Mouse (Mus musculus) R1 (cell line): ENCODE measurements around the gene Fastkd1.
"Not testable (repeated sequence)": the region's sequence is repeated elsewhere in the genome, so short reads cannot be mapped to it uniquely, and the experiment has no call there.

Experiments used
- DNase-seq: peaks from one replicate; pipeline ENCODE4 v3.0.0-alpha.2; 2018; ENCODE audit warnings: low read depth, low spot score

Fastkd1 gene

DNA sequence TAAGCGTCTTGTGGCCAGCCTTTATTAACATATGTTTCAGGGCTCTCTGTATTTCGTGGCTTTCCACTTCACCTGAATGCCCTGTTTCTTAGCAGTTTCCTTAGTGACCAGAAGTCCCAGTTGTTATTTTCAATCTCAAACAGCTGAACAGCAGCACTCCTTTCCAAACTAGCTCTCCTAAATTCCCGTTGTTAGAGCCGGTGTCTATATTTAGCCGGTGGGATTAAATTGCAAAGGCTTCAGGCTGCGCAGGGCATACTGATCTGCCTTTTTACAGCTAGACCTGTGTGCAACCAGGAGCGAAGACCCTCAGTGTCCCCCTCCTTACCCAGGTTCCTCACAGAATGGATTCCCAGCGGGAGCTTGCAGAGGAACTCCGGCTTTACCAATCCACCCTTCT lies 43.5 kb downstream of the Fastkd1 start, which contains the start of gene Klhl41:
Gene Klhl41 (plus strand): TSS at position 268 of the 400 bp plus-strand sequence.
- DNase-seq: no peak

DNA sequence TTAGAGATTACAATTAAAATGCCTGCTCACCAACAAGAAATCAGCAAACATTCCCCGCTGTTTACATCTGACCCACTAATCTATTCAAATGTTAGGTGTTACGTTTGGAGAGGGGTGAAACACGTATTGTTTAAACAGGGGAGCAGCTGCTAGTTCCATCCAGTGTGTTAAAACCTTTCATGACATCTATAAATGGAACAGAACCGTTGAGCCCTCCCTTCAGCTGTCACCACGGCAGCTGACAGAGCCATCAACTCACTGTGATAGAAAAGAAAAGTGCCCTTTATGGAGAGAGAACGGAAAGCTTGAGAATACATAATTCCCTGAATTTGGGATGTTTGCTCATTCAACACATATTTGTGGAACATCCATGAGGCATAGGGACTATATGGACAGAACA lies 44.9 kb downstream of the Fastkd1 start:
- DNase-seq: no peak

GRCm38 (mm10) chr2:69667656-69668055 lies 45.7 kb downstream of the Fastkd1 start:
- no peak for DNase-seq

DNA sequence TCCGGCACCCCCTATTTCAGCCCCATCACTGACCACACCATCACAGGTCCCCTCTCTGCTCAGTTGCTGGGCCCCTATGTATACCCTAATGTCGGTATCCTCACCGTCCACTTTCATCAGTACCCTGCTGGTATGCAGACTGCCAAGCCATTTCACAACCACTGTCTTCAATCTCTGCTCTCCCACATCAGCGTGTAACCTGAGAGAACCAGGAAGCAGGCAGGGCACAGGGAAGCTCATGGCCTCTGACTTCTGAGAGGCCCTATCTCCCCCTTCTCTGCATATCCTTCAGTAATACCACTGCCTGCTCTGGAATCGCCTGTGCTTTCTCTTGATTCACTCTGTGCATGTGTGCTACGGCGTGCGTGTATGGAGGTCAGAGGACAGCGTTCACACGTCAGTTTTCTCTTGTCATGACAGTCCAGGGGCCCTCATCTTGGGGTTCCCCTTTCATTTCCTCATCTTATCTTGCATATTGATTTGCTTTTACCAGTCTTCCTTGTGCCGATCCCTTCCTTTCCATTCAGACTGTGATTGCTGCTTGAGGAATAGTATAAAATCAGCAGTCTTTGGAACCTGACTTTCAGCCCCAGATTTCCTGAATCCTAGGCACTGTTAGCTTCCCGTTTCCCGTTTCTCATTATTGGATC lies 49.4 kb downstream of the Fastkd1 start:
- no peak for DNase-seq

DNA sequence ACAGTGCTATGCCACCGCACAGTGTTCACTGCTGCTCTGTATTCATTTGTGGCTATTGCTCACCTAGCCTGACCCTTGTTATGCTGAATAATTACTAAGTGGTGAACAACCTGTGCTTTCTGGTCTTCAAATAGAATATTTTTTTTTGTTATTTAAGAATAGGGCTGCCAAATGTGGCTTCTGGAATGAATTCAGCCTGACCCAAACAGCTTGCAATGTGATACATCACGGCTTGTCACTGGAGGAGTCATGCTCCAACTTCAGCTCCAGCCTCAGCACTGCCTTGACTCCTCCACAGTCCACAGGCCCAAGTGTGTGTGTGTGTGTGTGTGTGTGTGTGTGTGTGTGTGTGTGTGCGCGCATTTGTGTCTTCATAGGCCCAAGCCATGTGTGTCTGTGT lies 54.0 kb downstream of the Fastkd1 start:
- no peak for DNase-seq

DNA sequence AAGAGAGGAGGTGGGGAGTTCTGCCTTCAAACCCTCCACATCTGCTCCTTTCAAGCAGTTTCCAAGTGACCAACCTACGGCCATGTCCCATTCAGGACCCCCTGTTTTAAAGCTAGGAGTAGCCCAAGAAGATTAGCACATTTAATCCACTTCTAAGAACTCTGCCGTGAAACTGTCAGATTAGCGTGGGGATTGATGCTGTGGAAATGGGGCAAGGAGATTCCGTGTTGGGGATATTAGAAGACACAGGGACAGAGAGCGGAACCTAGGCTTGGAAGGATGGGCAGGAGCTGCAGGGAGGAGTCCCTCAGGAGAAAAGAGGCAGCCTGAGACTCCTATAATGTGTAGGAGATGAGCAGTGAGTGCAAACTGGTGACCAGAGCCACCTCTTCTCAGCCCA lies 63.6 kb downstream of the Fastkd1 start:
- DNase-seq: no peak

- peak; percentile 89 for DNase-seq
Measured at GRCm38 (mm10) chr2:69646726-69647490, 66.4 kb downstream of the Fastkd1 start, which contains the start of gene Bbs5. Bbs5 (plus strand) TSS chr2:69647171.

DNA sequence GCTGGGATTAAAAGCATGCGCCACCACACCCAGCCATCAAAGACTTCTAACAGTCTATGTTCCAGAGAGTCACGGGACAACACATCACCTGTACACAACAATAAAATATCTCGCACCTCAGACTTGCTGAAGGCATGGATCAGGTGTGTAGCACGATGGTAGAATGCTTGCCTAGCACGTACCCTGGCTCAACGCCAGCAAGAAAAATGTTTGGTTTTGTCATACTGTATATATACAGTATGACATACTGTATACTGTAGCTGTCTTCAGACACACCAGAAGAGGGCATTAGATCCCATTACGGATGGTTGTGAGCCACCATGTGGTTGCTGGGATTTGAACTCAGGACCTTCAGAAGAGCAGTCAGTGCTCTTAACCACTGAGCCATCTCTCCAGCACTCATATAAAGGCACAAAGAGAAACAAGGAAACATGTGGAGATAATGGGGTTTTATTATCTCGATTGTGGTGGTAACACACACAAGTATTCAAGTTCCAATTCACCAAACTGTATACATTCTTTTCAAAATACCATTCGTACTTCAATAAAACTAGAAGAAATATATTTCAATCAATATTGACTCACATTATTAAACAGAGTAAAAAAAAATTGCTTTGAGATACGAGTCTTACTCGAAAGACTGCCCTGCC lies 68.2 kb downstream of the Fastkd1 start:
- DNase-seq: no peak

DNA sequence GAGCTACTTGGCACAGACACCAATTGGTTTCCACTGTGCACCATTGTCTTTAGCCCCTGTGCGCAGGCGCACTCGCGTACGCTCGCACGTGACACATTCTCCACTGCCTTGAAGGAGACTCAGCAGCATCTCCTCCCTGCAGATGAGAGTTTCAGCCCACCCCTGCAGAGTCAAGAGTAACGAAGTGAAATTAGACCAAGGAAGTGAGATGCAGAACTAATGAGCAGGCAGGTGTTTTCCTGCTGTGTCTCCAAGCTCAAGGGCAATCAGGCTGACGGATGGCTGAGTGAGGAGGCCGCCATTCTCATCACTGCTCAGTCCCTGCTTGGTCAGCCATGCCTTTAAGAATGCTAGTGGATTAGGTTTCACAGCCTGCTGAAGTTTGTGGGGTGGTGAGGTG lies 73.2 kb downstream of the Fastkd1 start:
- peak; percentile 80 for DNase-seq

DNA sequence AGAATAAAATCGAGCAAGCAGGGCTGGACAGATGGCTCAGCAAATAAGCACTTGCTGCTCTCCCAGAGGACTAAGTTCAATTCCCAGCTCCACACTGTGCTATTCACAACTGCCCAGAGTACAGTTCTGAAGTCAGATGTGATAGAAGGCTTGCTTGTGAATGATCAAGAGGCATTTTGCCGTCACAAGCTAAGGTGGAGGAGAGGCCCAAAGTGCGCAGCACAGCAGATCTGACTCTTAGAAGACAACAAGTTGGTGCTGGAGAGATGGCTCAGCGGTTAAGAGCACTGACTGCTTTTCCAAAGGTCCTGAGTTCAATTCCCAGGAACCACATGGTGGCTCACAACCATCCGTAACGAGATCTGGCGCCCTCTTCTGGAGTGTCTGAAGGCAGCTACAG lies 75.3 kb downstream of the Fastkd1 start:
- DNase-seq: not testable (repeated sequence)
